Mouse (Mus musculus): ENCODE data around the gene Vps72.

The Vps72 gene

DNA sequence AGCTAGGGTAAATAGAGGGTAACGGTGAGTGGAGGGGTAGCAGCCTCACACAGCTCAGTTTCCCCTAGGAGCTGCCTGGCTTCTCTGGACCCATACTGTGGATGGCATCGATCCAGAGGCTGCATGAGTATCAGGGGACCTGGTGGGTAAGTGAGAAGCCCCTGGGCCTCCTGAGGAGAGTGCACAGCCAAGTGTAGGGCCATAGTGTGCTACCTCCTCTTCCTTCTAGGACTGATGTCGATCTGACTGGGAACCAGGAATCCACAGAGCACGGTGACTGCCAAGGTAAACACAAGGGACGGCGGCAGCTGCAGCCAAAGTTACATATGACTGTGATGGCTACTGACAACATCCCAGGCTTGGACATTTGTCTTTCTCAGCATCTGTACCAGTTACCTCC is 60.3 kb downstream of the Vps72 start:
- no peak for DNase-seq (ENCODE audit: low spot score)

All from embryo, embryonic 10.5 days (tissue).